Mouse (Mus musculus) natural killer cell, adult 2 months (primary cell): ENCODE data around the gene Ifitm2.
A peak's percentile ranks its signal among the peaks of the same experiment; 100 is the strongest.
"Not testable (repeated sequence)": the region's sequence is repeated elsewhere in the genome, so short reads cannot be mapped to it uniquely, and the experiment has no call there.

ENCODE experiments used
- DNase-seq, 2 experiments: peaks; one replicate each; pipeline ENCODE4 v3.0.0; 2022; ENCODE audit warnings: low spot score in 2 of 2

The Ifitm2 gene

GRCm38 (mm10) chr7:140968710-140969109 lies 12.9 kb upstream of the Ifitm2 start:
- DNase-seq: not testable (repeated sequence)

- DNase-seq: no peak
Observed at GRCm38 (mm10) chr7:140967862-140968591, 12.2 kb upstream of the Ifitm2 start.

GRCm38 (mm10) chr7:140966921-140967320 lies 11.1 kb upstream of the Ifitm2 start, which contains the start of gene Ifitm1:
TSS of gene Ifitm1 (plus strand) at chr7:140967221.
- DNase-seq: no peak

- DNase-seq: no peak
Observed at GRCm38 (mm10) chr7:140962733-140963132, 6.9 kb upstream of the Ifitm2 start.

- no peak for DNase-seq
Observed at GRCm38 (mm10) chr7:140961416-140961815, 5.6 kb upstream of the Ifitm2 start.

- no peak for DNase-seq
Observed at GRCm38 (mm10) chr7:140960026-140960425, 4.2 kb upstream of the Ifitm2 start.

GRCm38 (mm10) chr7:140959181-140959901 lies 3.6 kb upstream of the Ifitm2 start:
- DNase-seq: peak in 1 of 2 experiments; percentile 32

GRCm38 (mm10) chr7:140956556-140956869 lies 726 bp upstream of the Ifitm2 start:
- DNase-seq: no peak

GRCm38 (mm10) chr7:140955342-140955741 lies 445 bp downstream of the Ifitm2 start:
- no peak for DNase-seq

GRCm38 (mm10) chr7:140954733-140955071 lies 1.1 kb downstream of the Ifitm2 start:
- DNase-seq: no peak

GRCm38 (mm10) chr7:140953800-140954732 lies 1.7 kb downstream of the Ifitm2 start:
- peak in 1 of 2 experiments; percentile 28 for DNase-seq

GRCm38 (mm10) chr7:140953133-140953532 lies 2.7 kb downstream of the Ifitm2 start:
- DNase-seq: no peak

- no peak for DNase-seq
Observed at GRCm38 (mm10) chr7:140952441-140952840, 3.3 kb downstream of the Ifitm2 start.

GRCm38 (mm10) chr7:140951765-140952164 lies 4.0 kb downstream of the Ifitm2 start:
- DNase-seq: no peak

GRCm38 (mm10) chr7:140951051-140951450 lies 4.7 kb downstream of the Ifitm2 start:
- no peak for DNase-seq

GRCm38 (mm10) chr7:140949824-140950530 lies 5.8 kb downstream of the Ifitm2 start, which contains the start of gene Ifitm5:
TSS of gene Ifitm5 (minus strand) at chr7:140950291.
- no peak for DNase-seq

- DNase-seq: no peak
Observed at GRCm38 (mm10) chr7:140949255-140949654, 6.5 kb downstream of the Ifitm2 start.

- DNase-seq: no peak
Observed at GRCm38 (mm10) chr7:140948161-140948560, 7.6 kb downstream of the Ifitm2 start.

- peak; percentile 62 to 75 for DNase-seq
Observed at GRCm38 (mm10) chr7:140946980-140947379, 8.8 kb downstream of the Ifitm2 start.

- DNase-seq: no peak
Observed at GRCm38 (mm10) chr7:140946311-140946710, 9.5 kb downstream of the Ifitm2 start.

- DNase-seq: no peak
Observed at GRCm38 (mm10) chr7:140945247-140945646, 10.5 kb downstream of the Ifitm2 start.
